Mouse (Mus musculus): Measurements from ENCODE around the gene Arhgef25.

Gene Arhgef25

GRCm38 (mm10) chr10:127186451-127186850, 3.4 kb downstream of the Arhgef25 start:
- no peak for DNase-seq (ENCODE audit: low read depth, low spot score)

- no peak for DNase-seq (ENCODE audit: low read depth, low spot score)
These were observed 4.4 kb downstream of the Arhgef25 start for GRCm38 (mm10) chr10:127185506-127185905.

GRCm38 (mm10) chr10:127185101-127185500, 4.8 kb downstream of the Arhgef25 start:
- no peak for DNase-seq (ENCODE audit: low read depth, low spot score)

GRCm38 (mm10) chr10:127183759-127184158, 6.1 kb downstream of the Arhgef25 start:
- no peak for DNase-seq (ENCODE audit: low read depth, low spot score)

DNA sequence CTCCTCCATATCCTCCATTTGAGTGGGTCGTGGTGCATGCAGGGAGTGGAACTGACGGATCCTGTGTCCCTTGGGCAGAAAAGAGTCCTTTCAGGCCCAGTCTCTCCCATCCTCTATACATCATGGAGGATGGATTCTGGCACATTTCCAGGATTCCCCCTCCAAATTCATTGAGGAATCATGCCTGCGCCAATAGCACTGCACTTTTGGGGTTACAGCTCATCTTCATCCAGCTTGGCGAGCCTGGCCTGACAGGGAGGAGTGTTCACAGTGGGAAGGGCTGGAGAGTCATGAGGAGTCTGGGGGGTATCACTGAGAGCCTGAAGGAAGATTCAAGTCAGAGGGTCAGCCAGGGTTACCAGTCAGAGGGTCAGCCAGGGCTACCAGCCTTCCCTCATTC, 7.3 kb downstream of the Arhgef25 start:
- DNase-seq (ENCODE audit: low read depth, low spot score) = no peak

- no peak for DNase-seq (ENCODE audit: low read depth, low spot score)
These were observed 8.3 kb downstream of the Arhgef25 start for GRCm38 (mm10) chr10:127181566-127181965.

GRCm38 (mm10) chr10:127180695-127181047, 9.2 kb downstream of the Arhgef25 start:
- DNase-seq (ENCODE audit: low read depth, low spot score) = no peak

- DNase-seq (ENCODE audit: low read depth, low spot score) = no peak
These were observed 9.8 kb downstream of the Arhgef25 start, which contains the start of gene Slc26a10 for GRCm38 (mm10) chr10:127179871-127180694. TSS of gene Slc26a10 (minus strand) at chr10:127180645.

GRCm38 (mm10) chr10:127178286-127179027, 11.4 kb downstream of the Arhgef25 start:
- no peak for DNase-seq (ENCODE audit: low read depth, low spot score)

GRCm38 (mm10) chr10:127177719-127178118, 12.2 kb downstream of the Arhgef25 start:
- peak; percentile 81 for DNase-seq (ENCODE audit: low read depth, low spot score)

GRCm38 (mm10) chr10:127177235-127177634, 12.6 kb downstream of the Arhgef25 start:
- DNase-seq (ENCODE audit: low read depth, low spot score) = no peak

DNA sequence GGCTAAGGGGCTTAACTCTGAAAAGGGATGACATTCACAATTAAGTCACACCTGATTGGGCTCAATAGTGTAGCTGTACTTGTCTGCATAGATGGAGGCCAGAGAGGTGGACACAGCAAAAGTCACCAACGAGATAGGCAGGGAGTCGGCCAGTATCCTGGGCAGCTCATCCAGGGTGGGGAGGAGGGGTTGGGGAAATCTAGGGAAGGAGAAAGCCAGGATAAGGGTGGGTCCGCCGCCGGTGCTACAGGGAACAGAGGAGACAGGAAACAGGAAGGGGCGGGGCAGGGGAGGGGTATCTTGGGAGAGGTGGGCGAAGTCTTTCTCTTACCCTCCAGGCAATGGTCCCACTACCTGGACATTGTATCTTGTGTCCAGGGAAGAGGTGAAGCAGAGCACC, 13.1 kb downstream of the Arhgef25 start:
- DNase-seq (ENCODE audit: low read depth, low spot score) = no peak

- DNase-seq (ENCODE audit: low read depth, low spot score) = no peak
These were observed 13.7 kb downstream of the Arhgef25 start for GRCm38 (mm10) chr10:127176228-127176627.

DNA sequence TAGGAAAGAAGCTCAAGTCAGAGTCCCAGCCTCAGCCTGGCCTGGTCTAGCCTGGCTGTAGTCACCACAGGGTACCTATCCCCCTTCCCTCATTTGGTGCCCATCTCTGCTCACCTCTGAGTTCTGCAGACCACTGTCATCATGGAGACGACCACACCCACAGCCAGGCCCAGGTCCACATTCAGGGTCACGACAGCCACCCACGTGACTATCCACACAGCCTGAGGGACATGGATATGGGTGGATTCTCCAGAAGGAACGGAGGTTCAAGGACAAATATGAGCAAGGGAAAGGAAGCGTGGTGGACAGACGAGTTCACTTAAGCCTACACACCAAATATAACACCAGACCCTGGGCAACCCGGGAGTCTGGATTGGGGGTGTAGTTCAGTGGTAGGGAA, 15.7 kb downstream of the Arhgef25 start:
- DNase-seq (ENCODE audit: low read depth, low spot score) = no peak

- no peak for DNase-seq (ENCODE audit: low read depth, low spot score)
These were observed 16.5 kb downstream of the Arhgef25 start for GRCm38 (mm10) chr10:127173148-127174065.

- DNase-seq (ENCODE audit: low read depth, low spot score) = no peak
These were observed 18.2 kb downstream of the Arhgef25 start for GRCm38 (mm10) chr10:127171631-127172200.

DNA sequence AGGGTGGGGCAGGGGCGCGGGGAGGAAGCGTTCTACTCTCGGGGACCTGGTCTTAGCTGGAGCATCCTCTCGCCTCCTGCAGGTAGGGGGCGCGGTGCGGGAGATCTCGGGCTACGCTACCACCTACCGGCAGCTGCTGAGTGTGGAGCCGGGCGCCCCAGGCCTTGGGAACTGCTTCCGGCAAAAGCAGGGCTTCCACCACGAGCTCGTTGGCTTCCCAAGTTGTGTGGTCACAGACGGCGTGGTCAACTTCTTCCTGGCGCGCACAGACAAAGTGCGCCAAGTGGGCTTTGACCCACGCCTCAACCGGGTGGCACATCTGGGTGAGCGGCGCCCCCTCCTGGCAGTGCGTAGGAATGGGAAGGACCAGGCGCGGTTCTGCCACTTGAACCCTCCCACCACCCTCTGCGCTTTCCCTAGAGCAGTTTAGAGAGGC, 19.0 kb downstream of the Arhgef25 start:
- no peak for DNase-seq (ENCODE audit: low read depth, low spot score)

DNA sequence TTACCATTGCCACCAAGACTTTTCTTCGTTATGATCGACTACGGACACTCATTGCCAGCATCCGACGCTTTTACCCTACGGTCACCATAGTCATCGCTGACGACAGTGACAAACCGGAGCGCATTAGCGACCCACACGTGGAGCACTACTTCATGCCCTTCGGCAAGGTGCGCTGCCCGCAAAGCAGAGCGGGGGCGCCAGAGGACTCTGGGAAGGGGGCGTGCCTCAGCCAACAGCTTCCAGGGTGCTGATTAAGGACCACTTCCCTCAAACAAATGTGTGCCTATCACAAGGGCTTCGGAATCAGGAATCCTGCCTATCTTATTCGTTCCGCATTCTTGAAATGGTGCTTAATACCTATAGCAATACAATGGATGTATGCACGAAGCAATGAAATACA, 19.9 kb downstream of the Arhgef25 start:
- DNase-seq (ENCODE audit: low read depth, low spot score) = no peak

- no peak for DNase-seq (ENCODE audit: low read depth, low spot score)
These were observed 22.2 kb downstream of the Arhgef25 start for GRCm38 (mm10) chr10:127167614-127168192.

GRCm38 (mm10) chr10:127166771-127167613, 22.9 kb downstream of the Arhgef25 start:
- no peak for DNase-seq (ENCODE audit: low read depth, low spot score)
